Mouse (Mus musculus): ENCODE data around the gene Igf1r.

GRCm38 (mm10) chr7:68245681-68246080, 293.1 kb downstream of the Igf1r start:
- TF ChIP-seq CTCF (IDR thresholded peaks at IDR 0.05; ENCODE audit: extremely low read depth, insufficient read depth, insufficient read length, insufficient replicate concordance) (no peak), POLR2A (IDR thresholded peaks at IDR 0.05; ENCODE audit: low read depth, low read length) (no peak)

Measured in spleen, adult 2 months (tissue).